Mouse (Mus musculus) MEL (cell line): ENCODE data around the gene Qrsl1. TPM values are rescaled to one million over a fixed set of nuclear protein-coding genes. Genes with fewer than 3 reads are reported as not detected.

Experiments used
- DNase-seq: peaks from one replicate; pipeline ENCODE4 v3.0.0; 2011; ENCODE audit warnings: low read depth, low spot score
- H3K27ac ChIP-seq: 2 replicates; pipeline ENCODE4 v1.5.1; 2012; ENCODE audit warnings: low read depth, mild to moderate bottlenecking, control low read depth, low read length, moderate library complexity; ENCODE audit not compliant: control insufficient read depth
- H3K27me3 ChIP-seq, 2 experiments: fragments of 150-350 bp in 1 of 2; sonication (generic) in 1 of 2; 2 replicates each; pipeline ENCODE4 v1.6.1; 2012; ENCODE audit warnings: low read length in 2 of 2, mild to moderate bottlenecking in 2 of 2, improper control_type of control experiment in 1 of 2, moderate library complexity in 1 of 2; ENCODE audit not compliant: insufficient read depth in 2 of 2, control insufficient read depth in 1 of 2
- H3K36me3 ChIP-seq, 2 experiments: 2 replicates each; pipeline ENCODE4 v1.6.1; 2012 to 2014; ENCODE audit warnings: low read length in 2 of 2, improper control_type of control experiment in 1 of 2, inconsistent platforms in 1 of 2, mild to moderate bottlenecking in 1 of 2; ENCODE audit not compliant: insufficient read depth in 2 of 2, control insufficient read depth in 1 of 2
- H3K4me1 ChIP-seq, 2 experiments: fragments of 150-350 bp in 1 of 2; sonication (generic) in 1 of 2; 2 replicates each; pipeline ENCODE4 v1.6.1; 2012; ENCODE audit warnings: low read length in 2 of 2, improper control_type of control experiment in 1 of 2, mild to moderate bottlenecking in 1 of 2; ENCODE audit not compliant: insufficient read depth in 2 of 2, control insufficient read depth in 1 of 2
- H3K4me3 ChIP-seq, 2 experiments: fragments of 150-350 bp in 1 of 2; sonication (generic) in 1 of 2; 2 replicates each; pipeline ENCODE4 v1.5.1; 2012; ENCODE audit warnings: low read depth in 2 of 2, low read length in 2 of 2, mild to moderate bottlenecking in 2 of 2, moderate library complexity in 2 of 2, control low read depth in 1 of 2, improper control_type of control experiment in 1 of 2; ENCODE audit not compliant: control insufficient read depth in 1 of 2, insufficient read depth in 1 of 2
- H3K79me2 ChIP-seq: 2 replicates; pipeline ENCODE4 v1.6.1; 2012; ENCODE audit warnings: mild to moderate bottlenecking, low read length, moderate library complexity; ENCODE audit not compliant: control insufficient read depth, poor library complexity, insufficient read depth
- H3K9ac ChIP-seq: 2 replicates; pipeline ENCODE4 v1.6.1; 2012; ENCODE audit warnings: low read depth, mild to moderate bottlenecking, control low read depth, low read length, moderate library complexity; ENCODE audit not compliant: control insufficient read depth, poor library complexity, severe bottlenecking
- H3K9me3 ChIP-seq: fragments of 150-350 bp; sonication (generic); replicated peaks from 2 replicates; pipeline ENCODE4 v1.6.1; 2012; ENCODE audit warnings: mild to moderate bottlenecking, low read length, improper control_type of control experiment, moderate library complexity; ENCODE audit not compliant: insufficient read depth
- BHLHE40 ChIP-seq: IDR thresholded peaks from 2 replicates; pipeline ENCODE4 v1.6.1; 2012; ENCODE audit warnings: low read depth, mild to moderate bottlenecking, inconsistent platforms, low read length, improper control_type of control experiment, borderline replicate concordance
- CHD2 ChIP-seq: IDR thresholded peaks from 2 replicates; pipeline ENCODE4 v1.6.1; 2011; ENCODE audit warnings: low read length, improper control_type of control experiment
- EP300 ChIP-seq, 2 experiments: IDR thresholded peaks; 2 replicates each; pipeline ENCODE4 v1.6.1; 2011; ENCODE audit warnings: improper control_type of control experiment in 2 of 2, low read length in 2 of 2, low read depth in 1 of 2, mild to moderate bottlenecking in 1 of 2
- GABPA ChIP-seq: IDR thresholded peaks from 2 replicates; pipeline ENCODE4 v1.6.1; 2012; ENCODE audit warnings: low read depth, mild to moderate bottlenecking, inconsistent platforms, low read length, improper control_type of control experiment, moderate library complexity
- GATA1 ChIP-seq: IDR thresholded peaks from 2 replicates; pipeline ENCODE4 v1.6.1; 2011; ENCODE audit warnings: low read depth, low read length, improper control_type of control experiment
- HCFC1 ChIP-seq: IDR thresholded peaks from 2 replicates; pipeline ENCODE4 v1.6.1; 2012; ENCODE audit warnings: low read depth, mild to moderate bottlenecking, inconsistent platforms, low read length, improper control_type of control experiment, moderate library complexity
- JUND ChIP-seq: IDR thresholded peaks from 2 replicates; pipeline ENCODE4 v1.6.1; 2011; ENCODE audit warnings: low read depth, mild to moderate bottlenecking, improper control_type of control experiment, low read length
- MYB ChIP-seq: IDR thresholded peaks from 2 replicates; pipeline ENCODE4 v1.6.1; 2011; ENCODE audit warnings: mild to moderate bottlenecking, low read depth, low read length, improper control_type of control experiment
- NRF1 ChIP-seq: IDR thresholded peaks from 2 replicates; pipeline ENCODE4 v1.6.1; 2014; ENCODE audit warnings: low read depth, mild to moderate bottlenecking, inconsistent platforms, low read length, improper control_type of control experiment, moderate library complexity; ENCODE audit not compliant: poor library complexity, insufficient read depth, severe bottlenecking
- POLR2AphosphoS2 ChIP-seq: IDR thresholded peaks from 2 replicates; pipeline ENCODE4 v1.6.1; 2011; ENCODE audit warnings: low read length, improper control_type of control experiment
- POLR2AphosphoS5 ChIP-seq: IDR thresholded peaks from 2 replicates; pipeline ENCODE4 v1.6.1; 2012; ENCODE audit warnings: low read depth, borderline replicate concordance, mild to moderate bottlenecking, inconsistent platforms, low read length, moderate library complexity, mixed read lengths
- RCOR1 ChIP-seq: IDR thresholded peaks from 2 replicates; pipeline ENCODE4 v1.6.1; 2012; ENCODE audit warnings: low read depth, mild to moderate bottlenecking, inconsistent platforms, low read length, improper control_type of control experiment
- SIN3A ChIP-seq: IDR thresholded peaks from 2 replicates; pipeline ENCODE4 v1.6.1; 2012; ENCODE audit warnings: low read length, improper control_type of control experiment, inconsistent platforms
- SMC3 ChIP-seq: IDR thresholded peaks from 2 replicates; pipeline ENCODE4 v1.6.1; 2011; ENCODE audit warnings: low read depth, low read length, improper control_type of control experiment
- TAL1 ChIP-seq: IDR thresholded peaks from 2 replicates; pipeline ENCODE4 v1.6.1; 2012; ENCODE audit warnings: mild to moderate bottlenecking, inconsistent platforms, low read length, moderate library complexity, mixed read lengths
- TBP ChIP-seq: IDR thresholded peaks from 2 replicates; pipeline ENCODE4 v1.8.0; 2011; ENCODE audit warnings: low read depth, low read length, improper control_type of control experiment
- TCF12 ChIP-seq: IDR thresholded peaks from 2 replicates; pipeline ENCODE4 v1.6.1; 2014; ENCODE audit warnings: low read depth, mild to moderate bottlenecking, inconsistent platforms, low read length, improper control_type of control experiment, moderate library complexity
- UBTF ChIP-seq: IDR thresholded peaks from 2 replicates; pipeline ENCODE4 v1.6.1; 2012; ENCODE audit warnings: low read depth, mild to moderate bottlenecking, inconsistent platforms, low read length, improper control_type of control experiment, moderate library complexity, borderline replicate concordance; ENCODE audit not compliant: insufficient read depth
- USF1 ChIP-seq: IDR thresholded peaks from 2 replicates; pipeline ENCODE4 v1.6.1; 2014; ENCODE audit warnings: low read depth, mild to moderate bottlenecking, inconsistent platforms, low read length, improper control_type of control experiment, moderate library complexity
- ZKSCAN1 ChIP-seq: IDR thresholded peaks from 2 replicates; pipeline ENCODE4 v1.6.1; 2012; ENCODE audit warnings: low read depth, mild to moderate bottlenecking, inconsistent platforms, low read length, improper control_type of control experiment, moderate library complexity
- ZMIZ1 ChIP-seq: IDR thresholded peaks from 2 replicates; pipeline ENCODE4 v1.6.1; 2012; ENCODE audit warnings: low read depth, mild to moderate bottlenecking, inconsistent platforms, low read length, improper control_type of control experiment, moderate library complexity
- ZNF384 ChIP-seq: IDR thresholded peaks from 2 replicates; pipeline ENCODE4 v1.6.1; 2012; ENCODE audit warnings: low read depth, mild to moderate bottlenecking, inconsistent platforms, low read length, improper control_type of control experiment
- polyA plus RNA-seq, 2 experiments: library from polyadenylated mRNA; stranded (reverse) in 1 of 2; unstranded in 1 of 2; fragments of >175 nt in 1 of 2; fragments of >200 nt in 1 of 2; gene quantifications; 2 replicates each; pipeline versions ENCODE4 v1.2.1 to v1.2.4; 2012; ENCODE audit warnings: low replicate concordance in 2 of 2, low read depth in 1 of 2; ENCODE audit not compliant: insufficient read length in 2 of 2, insufficient read depth in 1 of 2, missing spikeins in 1 of 2
- total RNA-seq: library from RNA; depleted of rRNA; stranded (reverse); fragments of 300-350 nt; gene quantifications from 2 replicates; pipeline ENCODE4 v1.2.3, GENCODE M21; 2012

Qrsl1 gene
- total and polyA plus RNA-seq, 3 experiments, result 19.1 to 19.5 TPM; not detected in 1

DNA sequence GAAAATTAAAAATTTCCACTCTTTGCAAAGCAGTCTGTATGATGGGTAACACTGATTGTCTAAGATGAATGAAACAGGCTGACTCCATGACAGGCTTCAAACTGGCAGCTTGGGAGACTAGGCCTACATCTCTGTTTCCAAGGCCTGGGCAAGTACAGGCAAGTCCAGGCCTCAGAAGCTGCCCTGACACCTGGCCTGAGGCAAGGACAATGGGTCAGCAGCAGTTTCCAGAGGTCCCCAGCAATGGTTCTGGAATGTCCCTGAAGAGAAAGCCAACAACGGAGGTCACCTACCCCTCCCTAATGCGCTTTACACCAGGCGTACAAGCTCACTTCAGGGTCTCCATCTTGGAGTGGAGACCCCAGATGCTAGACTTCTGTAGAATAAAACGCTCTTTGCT, 8.6 kb downstream of the Qrsl1 start:
- TF ChIP-seq POLR2AphosphoS2 (no peak), NRF1 (no peak), GABPA (no peak), GATA1 (no peak), CHD2 (no peak), USF1 (no peak), UBTF (no peak), EP300 (IDR thresholded peaks at IDR 0.05; ENCODE audit: low read depth in 1 of 2, low read length in 2 of 2) (no peak), TAL1 (no peak), POLR2AphosphoS5 (no peak), BHLHE40 (no peak), SMC3 (no peak), JUND (no peak), TBP (no peak), HCFC1 (no peak)
- no peaks in the 10 kb centered on the region for H3K9me3 ChIP-seq
- H3K4me3 ChIP-seq, result no peak overlapping the region
- no peaks in the 10 kb centered on the region for H3K27me3 ChIP-seq
- peaks cover 0 to 2% of the 10 kb centered on the region in 2 experiments; a peak in 2 of 4 replicates for H3K36me3 ChIP-seq
- no peak for DNase-seq
- no peaks in the 10 kb centered on the region for H3K79me2 ChIP-seq
- H3K4me1 ChIP-seq, result no peaks in the 10 kb centered on the region
- no peak overlapping the region for H3K9ac ChIP-seq
- no peak overlapping the region for H3K27ac ChIP-seq

DNA sequence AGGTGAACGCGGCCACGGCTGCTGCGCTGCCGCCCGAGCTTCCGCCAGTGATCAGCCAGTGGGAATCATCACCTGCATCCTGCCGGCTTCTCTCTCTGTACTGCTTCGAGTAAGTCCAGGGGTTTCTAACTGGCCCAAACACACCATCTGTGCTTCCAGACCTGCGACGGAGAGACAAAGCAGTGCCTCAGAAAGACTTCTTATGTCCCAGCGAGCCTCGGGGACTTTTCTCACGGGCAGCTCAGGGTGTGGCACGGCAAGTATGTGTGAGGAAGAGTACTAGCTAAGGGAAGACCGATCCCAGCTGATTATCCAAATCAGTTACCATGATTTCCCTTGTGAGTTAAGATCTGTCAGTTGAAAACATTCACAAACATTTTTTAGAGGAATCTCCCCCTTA, 12.6 kb downstream of the Qrsl1 start:
- H3K9ac ChIP-seq, result no peak overlapping the region
- H3K79me2 ChIP-seq, result no peaks in the 10 kb centered on the region
- TF ChIP-seq TCF12 (no peak), GATA1 (no peak), ZKSCAN1 (no peak), SMC3 (no peak), SIN3A (no peak), MYB (no peak), ZNF384 (no peak), RCOR1 (no peak), BHLHE40 (no peak), ZMIZ1 (no peak), JUND (no peak), POLR2AphosphoS2 (no peak)
- H3K27me3 ChIP-seq, result no peaks in the 10 kb centered on the region
- H3K4me3 ChIP-seq, result no peak overlapping the region
- H3K27ac ChIP-seq, result no peak overlapping the region
- no peaks in the 10 kb centered on the region for H3K9me3 ChIP-seq
- H3K36me3 ChIP-seq, result peaks cover 0 to 2% of the 10 kb centered on the region in 2 experiments; a peak in 2 of 4 replicates
- H3K4me1 ChIP-seq, result no peaks in the 10 kb centered on the region
- DNase-seq, result no peak
